Mouse (Mus musculus) forebrain, embryonic 11.5 days (tissue): ENCODE measurements around the gene Pth2. TPM values are rescaled to one million over a fixed set of nuclear protein-coding genes. Genes with fewer than 3 reads are reported as not detected.

Experiments used
- ATAC-seq: fragments of 200-750 bp; cut with Nextera tagmentation; replicated peaks from 2 replicates; pipeline ENCODE4 v1.8.0; 2017; ENCODE audit warnings: moderate TSS enrichment; ENCODE audit not compliant: low FRiP score
- DNase-seq: peaks from one replicate; pipeline ENCODE4 v3.0.0-alpha.2; 2017; ENCODE audit warnings: low spot score
- H3K27ac ChIP-seq: fragments of 300-500 bp; sonication (generic); 2 replicates; pipeline ENCODE4 v1.5.1; 2014; ENCODE audit warnings: low read depth, low read length
- H3K27me3 ChIP-seq: fragments of 300-500 bp; sonication (generic); 2 replicates; pipeline ENCODE4 v1.6.1; 2014; ENCODE audit warnings: mild to moderate bottlenecking, low read length, mixed read lengths; ENCODE audit not compliant: control insufficient read depth, insufficient read depth
- H3K36me3 ChIP-seq: fragments of 300-500 bp; sonication (generic); 2 replicates; pipeline ENCODE4 v1.6.1; 2014; ENCODE audit warnings: mild to moderate bottlenecking, low read length, moderate library complexity, mixed read lengths; ENCODE audit not compliant: control insufficient read depth, insufficient read depth
- H3K4me1 ChIP-seq: fragments of 300-500 bp; sonication (generic); replicated peaks from 2 replicates; pipeline ENCODE4 v1.6.1; 2014; ENCODE audit warnings: low read length, mixed read lengths; ENCODE audit not compliant: control insufficient read depth, insufficient read depth
- H3K4me2 ChIP-seq: fragments of 300-500 bp; sonication (generic); 2 replicates; pipeline ENCODE4 v1.6.1; 2014; ENCODE audit warnings: low read depth, mild to moderate bottlenecking, low read length, moderate library complexity, mixed read lengths; ENCODE audit not compliant: severe bottlenecking
- H3K4me3 ChIP-seq: fragments of 300-500 bp; sonication (generic); 2 replicates; pipeline ENCODE4 v1.5.1; 2014; ENCODE audit warnings: low read depth, low read length
- H3K9ac ChIP-seq: fragments of 300-500 bp; sonication (generic); 2 replicates; pipeline ENCODE4 v1.6.1; 2014; ENCODE audit warnings: low read length
- H3K9me3 ChIP-seq: fragments of 300-500 bp; sonication (generic); 2 replicates; pipeline ENCODE4 v1.6.1; 2016; ENCODE audit warnings: low read length, mixed read lengths; ENCODE audit not compliant: control insufficient read depth
- WGBS: fragments of 180-500 bp; shearing (Covaris S2); extraction: QIAGEN DNeasy Blood & Tissue Kit; methylation state at CpG from one replicate; pipeline ENCODE4 v1.1.7; 2014; 5-methylcytosine and 5-hydroxymethylcytosine counted together
- polyA plus RNA-seq: library from polyadenylated mRNA; unstranded; fragments of >200 nt; fragmentation: Nextera tagmentation; extraction: Ambion mirVana; gene quantifications from 2 replicates; pipeline ENCODE4 v1.2.1, GENCODE M21; 2014

Pth2 gene
- polyA plus RNA-seq, 1 experiment from 2014 or later: not detected

GRCm38 (mm10) chr7:45138403-45138802 is 42.4 kb upstream of the Pth2 start:
- ATAC-seq (no peak), DNase-seq (no peak)
- H3K9me3 ChIP-seq: no peaks in the 10 kb centered on the region
- H3K4me1 ChIP-seq: peaks cover 4% of the 10 kb centered on the region; the same call in 1 of the 2 replicates
- no peaks in the 10 kb centered on the region for H3K36me3 ChIP-seq
- no peak overlapping the region for H3K4me2 ChIP-seq
- no peak overlapping the region for H3K27ac ChIP-seq
- no peak overlapping the region for H3K9ac ChIP-seq
- no peak overlapping the region for H3K4me3 ChIP-seq
- WGBS: 79% methylated on average over 1 of the region's 1 CpGs
- peaks cover 2% of the 10 kb centered on the region; the same call in 1 of the 2 replicates for H3K27me3 ChIP-seq

GRCm38 (mm10) chr7:45139904-45140723 is 40.7 kb upstream of the Pth2 start:
- 81% methylated on average over 8 of the region's 8 CpGs for WGBS
- Histone ChIP-seq H3K27me3 (peaks cover 2% of the 10 kb centered on the region; the same call in 1 of the 2 replicates), H3K9me3 (no peaks in the 10 kb centered on the region), H3K9ac (no peak overlapping the region), H3K4me3 (no peak overlapping the region), H3K36me3 (no peaks in the 10 kb centered on the region), H3K27ac (no peak overlapping the region), H3K4me1 (peaks cover 4% of the 10 kb centered on the region; the same call in 1 of the 2 replicates), H3K4me2 (no peak overlapping the region)
- ATAC-seq: no peak
- no peak for DNase-seq

GRCm38 (mm10) chr7:45141319-45141718 is 39.5 kb upstream of the Pth2 start:
- Histone ChIP-seq H3K36me3 (no peaks in the 10 kb centered on the region; the same call in 1 of the 2 replicates), H3K27me3 (0 out of 2 replicates have a peak, but pooled peaks cover 2% of the 10 kb centered on the region), H3K4me2 (no peak overlapping the region), H3K27ac (no peak overlapping the region), H3K9me3 (no peaks in the 10 kb centered on the region), H3K4me1 (peaks cover under 1% of the 10 kb centered on the region; the same call in 1 of the 2 replicates), H3K9ac (no peak overlapping the region), H3K4me3 (no peak overlapping the region)
- DNase-seq: no peak
- 94% methylated on average over 3 of the region's 3 CpGs for WGBS
- no peak for ATAC-seq

- no peak overlapping the region for H3K27ac ChIP-seq
- H3K4me2 ChIP-seq: no peak overlapping the region
- H3K9me3 ChIP-seq: no peaks in the 10 kb centered on the region
- H3K27me3 ChIP-seq: 0 out of 2 replicates have a peak, but pooled peaks cover 2% of the 10 kb centered on the region
- 89% methylated on average over 5 of the region's 5 CpGs for WGBS
- DNase-seq: no peak
- H3K9ac ChIP-seq: no peak overlapping the region; the same call in 1 of the 2 replicates
- no peaks in the 10 kb centered on the region for H3K4me1 ChIP-seq
- H3K4me3 ChIP-seq: no peak overlapping the region
- H3K36me3 ChIP-seq: no peaks in the 10 kb centered on the region; the same call in 1 of the 2 replicates
- ATAC-seq: no peak
Measured at GRCm38 (mm10) chr7:45141914-45142313, 38.9 kb upstream of the Pth2 start.

- DNase-seq: no peak
- no peak overlapping the region for H3K9ac ChIP-seq
- no peak overlapping the region for H3K4me3 ChIP-seq
- no peaks in the 10 kb centered on the region for H3K9me3 ChIP-seq
- H3K4me2 ChIP-seq: no peak overlapping the region
- no peaks in the 10 kb centered on the region for H3K4me1 ChIP-seq
- H3K36me3 ChIP-seq: no peaks in the 10 kb centered on the region; the same call in 1 of the 2 replicates
- no peak overlapping the region for H3K27ac ChIP-seq
- 87% methylated on average over 13 of the region's 13 CpGs for WGBS
- ATAC-seq: no peak
- no peaks in the 10 kb centered on the region for H3K27me3 ChIP-seq
Measured at GRCm38 (mm10) chr7:45144368-45145174, 36.2 kb upstream of the Pth2 start.

GRCm38 (mm10) chr7:45145460-45145859 is 35.3 kb upstream of the Pth2 start:
- H3K9me3 ChIP-seq: no peaks in the 10 kb centered on the region
- H3K4me2 ChIP-seq: no peak overlapping the region
- H3K9ac ChIP-seq: no peak overlapping the region
- no peak overlapping the region for H3K27ac ChIP-seq
- H3K4me1 ChIP-seq: no peaks in the 10 kb centered on the region
- no peak for ATAC-seq
- WGBS: 95% methylated on average over 8 of the region's 8 CpGs
- no peaks in the 10 kb centered on the region for H3K27me3 ChIP-seq
- no peaks in the 10 kb centered on the region; the same call in 1 of the 2 replicates for H3K36me3 ChIP-seq
- no peak for DNase-seq
- no peak overlapping the region for H3K4me3 ChIP-seq

- DNase-seq (no peak), ATAC-seq (no peak)
- Histone ChIP-seq H3K4me2 (no peak overlapping the region), H3K4me1 (no peaks in the 10 kb centered on the region; the same call in 1 of the 2 replicates), H3K27me3 (no peaks in the 10 kb centered on the region), H3K27ac (no peak overlapping the region), H3K9me3 (no peaks in the 10 kb centered on the region), H3K4me3 (no peak overlapping the region), H3K9ac (no peak overlapping the region), H3K36me3 (no peaks in the 10 kb centered on the region; the same call in 1 of the 2 replicates)
- 96% methylated on average over 11 of the region's 11 CpGs for WGBS
Measured at GRCm38 (mm10) chr7:45147267-45147666, 33.5 kb upstream of the Pth2 start.

GRCm38 (mm10) chr7:45147899-45148298 is 32.9 kb upstream of the Pth2 start:
- no peaks in the 10 kb centered on the region; the same call in 1 of the 2 replicates for H3K36me3 ChIP-seq
- ATAC-seq (no peak), DNase-seq (no peak)
- H3K4me2 ChIP-seq: no peak overlapping the region
- H3K4me3 ChIP-seq: no peak overlapping the region
- WGBS: 95% methylated on average over 11 of the region's 11 CpGs
- no peak overlapping the region for H3K9ac ChIP-seq
- no peak overlapping the region for H3K27ac ChIP-seq
- no peaks in the 10 kb centered on the region; the same call in 1 of the 2 replicates for H3K4me1 ChIP-seq
- H3K27me3 ChIP-seq: no peaks in the 10 kb centered on the region
- no peaks in the 10 kb centered on the region for H3K9me3 ChIP-seq
